Mouse (Mus musculus): ENCODE data around the gene Pou3f1. TPM values are rescaled to one million over a fixed set of nuclear protein-coding genes. Genes with fewer than 3 reads are reported as not detected.
A peak's percentile ranks its signal among the peaks of the same experiment; 100 is the strongest.

Gene Pou3f1
- polyA plus RNA-seq, 1 experiment from 2014 or later: 17.1 TPM

DNA sequence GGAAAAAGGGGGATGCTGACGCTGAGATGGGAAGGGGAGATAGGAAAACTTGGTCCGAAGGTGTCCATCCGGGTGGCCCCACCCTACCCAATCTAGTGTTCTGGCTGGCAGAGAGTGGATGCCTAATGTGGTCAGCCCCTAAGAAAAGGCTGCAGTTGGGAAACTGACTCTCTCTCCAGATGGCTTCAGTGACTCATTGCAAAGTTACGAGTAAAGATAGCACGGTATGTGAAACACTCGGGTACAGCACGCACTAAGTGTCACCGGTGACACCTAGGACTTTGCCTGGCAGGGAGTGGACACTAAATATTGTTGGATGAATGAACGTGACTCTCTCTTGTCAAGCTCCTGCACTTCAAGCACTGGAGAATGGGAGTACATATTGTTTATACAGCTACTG lies 12.7 kb upstream of the Pou3f1 start:
- Histone ChIP-seq H3K27me3 (ENCODE audit: control insufficient read depth, insufficient read depth, low read length) (0 out of 2 replicates have a peak, but pooled peaks cover 3% of the 10 kb centered on the region), H3K4me3 (ENCODE audit: low read depth, low read length) (no peak overlapping the region), H3K9me3 (ENCODE audit: control insufficient read depth, low read length) (no peaks in the 10 kb centered on the region), H3K27ac (ENCODE audit: low read depth, low read length) (no peak overlapping the region), H3K4me2 (ENCODE audit: low read depth) (no peak overlapping the region), H3K9ac (ENCODE audit: low read length) (no peak overlapping the region), H3K36me3 (ENCODE audit: control insufficient read depth, insufficient read depth, low read length) (no peaks in the 10 kb centered on the region), H3K4me1 (ENCODE audit: control insufficient read depth, insufficient read depth, low read length) (peaks cover 2% of the 10 kb centered on the region; the same call in 1 of the 2 replicates)
- DNase-seq (ENCODE audit: low spot score) (no peak), ATAC-seq (ENCODE audit: insufficient read depth, low FRiP score, low TSS enrichment) (no peak)
- 91% methylated on average over 9 of the region's 9 CpGs for WGBS

- WGBS: 23% methylated on average over 3 of the region's 3 CpGs
- Histone ChIP-seq H3K4me1 (ENCODE audit: control insufficient read depth, insufficient read depth, low read length) (no peaks in the 10 kb centered on the region), H3K27ac (ENCODE audit: low read depth, low read length) (no peak overlapping the region), H3K4me3 (ENCODE audit: low read depth, low read length) (no peak overlapping the region), H3K4me2 (ENCODE audit: low read depth) (no peak overlapping the region), H3K36me3 (ENCODE audit: control insufficient read depth, insufficient read depth, low read length) (no peaks in the 10 kb centered on the region), H3K9me3 (ENCODE audit: control insufficient read depth, low read length) (no peaks in the 10 kb centered on the region), H3K27me3 (ENCODE audit: control insufficient read depth, insufficient read depth, low read length) (0 out of 2 replicates have a peak, but pooled peaks cover 6% of the 10 kb centered on the region), H3K9ac (ENCODE audit: low read length) (no peak overlapping the region)
- DNase-seq (ENCODE audit: low spot score): no peak
- no peak for ATAC-seq (ENCODE audit: insufficient read depth, low FRiP score, low TSS enrichment)
These were observed 11.6 kb upstream of the Pou3f1 start for GRCm38 (mm10) chr4:124644974-124645433.

- no peak overlapping the region for H3K9ac ChIP-seq (ENCODE audit: low read length)
- H3K4me2 ChIP-seq (ENCODE audit: low read depth): no peak overlapping the region
- WGBS: 19% methylated on average over 8 of the region's 8 CpGs
- no peak for DNase-seq (ENCODE audit: low spot score)
- H3K27ac ChIP-seq (ENCODE audit: low read depth, low read length): no peak overlapping the region
- H3K9me3 ChIP-seq (ENCODE audit: control insufficient read depth, low read length): no peaks in the 10 kb centered on the region
- no peak for ATAC-seq (ENCODE audit: insufficient read depth, low FRiP score, low TSS enrichment)
- no peaks in the 10 kb centered on the region for H3K36me3 ChIP-seq (ENCODE audit: control insufficient read depth, insufficient read depth, low read length)
- no peaks in the 10 kb centered on the region for H3K4me1 ChIP-seq (ENCODE audit: control insufficient read depth, insufficient read depth, low read length)
- no peak overlapping the region for H3K4me3 ChIP-seq (ENCODE audit: low read depth, low read length)
- H3K27me3 ChIP-seq (ENCODE audit: control insufficient read depth, insufficient read depth, low read length): 0 out of 2 replicates have a peak, but pooled peaks cover 3% of the 10 kb centered on the region
These were observed 10.0 kb upstream of the Pou3f1 start for GRCm38 (mm10) chr4:124646591-124646990.

DNA sequence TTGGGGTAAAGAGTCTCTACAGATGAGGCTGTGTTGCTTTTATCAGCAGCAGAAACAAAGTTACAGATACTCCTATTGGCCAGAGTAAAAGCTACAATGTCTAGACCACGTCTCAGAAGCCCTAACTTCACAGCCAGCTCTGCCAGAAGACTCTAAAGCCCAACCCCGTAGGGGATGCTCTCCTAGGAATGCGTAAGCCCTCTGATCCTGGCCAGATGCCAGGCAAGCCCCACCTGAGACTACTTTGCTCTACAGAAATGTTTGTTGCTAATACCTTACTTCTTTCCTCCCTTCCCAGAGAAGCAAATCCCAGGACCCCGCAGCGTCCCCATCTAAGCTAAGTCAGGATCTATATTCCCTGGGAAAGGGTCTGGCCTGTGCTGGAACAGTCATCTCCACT lies 8.7 kb upstream of the Pou3f1 start:
- no peak for ATAC-seq (ENCODE audit: insufficient read depth, low FRiP score, low TSS enrichment)
- Histone ChIP-seq H3K9ac (ENCODE audit: low read length) (no peak overlapping the region), H3K36me3 (ENCODE audit: control insufficient read depth, insufficient read depth, low read length) (no peaks in the 10 kb centered on the region), H3K27me3 (ENCODE audit: control insufficient read depth, insufficient read depth, low read length) (0 out of 2 replicates have a peak, but pooled peaks cover 3% of the 10 kb centered on the region), H3K4me2 (ENCODE audit: low read depth) (no peak overlapping the region), H3K27ac (ENCODE audit: low read depth, low read length) (no peak overlapping the region), H3K4me1 (ENCODE audit: control insufficient read depth, insufficient read depth, low read length) (peaks cover 8% of the 10 kb centered on the region), H3K4me3 (ENCODE audit: low read depth, low read length) (no peak overlapping the region), H3K9me3 (ENCODE audit: control insufficient read depth, low read length) (no peaks in the 10 kb centered on the region)
- no peak for DNase-seq (ENCODE audit: low spot score)
- 48% methylated on average over 5 of the region's 5 CpGs for WGBS

- Histone ChIP-seq H3K36me3 (ENCODE audit: control insufficient read depth, insufficient read depth, low read length) (no peaks in the 10 kb centered on the region), H3K27ac (ENCODE audit: low read depth, low read length) (0 out of 2 replicates have a peak overlapping the region, but pooled peaks have one; percentile 8), H3K9me3 (ENCODE audit: control insufficient read depth, low read length) (no peaks in the 10 kb centered on the region), H3K4me3 (ENCODE audit: low read depth, low read length) (no peak overlapping the region), H3K4me1 (ENCODE audit: control insufficient read depth, insufficient read depth, low read length) (peaks cover 20% of the 10 kb centered on the region), H3K27me3 (ENCODE audit: control insufficient read depth, insufficient read depth, low read length) (peaks cover 40% of the 10 kb centered on the region), H3K4me2 (ENCODE audit: low read depth) (peak overlapping the region; percentile 26; the same call in 1 of the 2 replicates), H3K9ac (ENCODE audit: low read length) (no peak overlapping the region)
- 3% methylated on average over 9 of the region's 9 CpGs for WGBS
- peak; percentile 45; the same call in 1 of the 2 replicates for ATAC-seq (ENCODE audit: insufficient read depth, low FRiP score, low TSS enrichment)
- DNase-seq (ENCODE audit: low spot score): peak; percentile 73
These were observed 3.7 kb upstream of the Pou3f1 start for GRCm38 (mm10) chr4:124652886-124653285.

GRCm38 (mm10) chr4:124656854-124657650 lies 445 bp downstream of the Pou3f1 start:
- H3K4me2 ChIP-seq (ENCODE audit: low read depth): peak overlapping the region; percentile 87
- H3K4me1 ChIP-seq (ENCODE audit: control insufficient read depth, insufficient read depth, low read length): peaks cover 27% of the 10 kb centered on the region
- peak overlapping the region; percentile 46 for H3K9ac ChIP-seq (ENCODE audit: low read length)
- H3K9me3 ChIP-seq (ENCODE audit: control insufficient read depth, low read length): no peaks in the 10 kb centered on the region
- peak overlapping the region; percentile 56 for H3K4me3 ChIP-seq (ENCODE audit: low read depth, low read length)
- WGBS: under 1% methylated on average over 63 of the region's 92 CpGs
- peak; percentile 85 for ATAC-seq (ENCODE audit: insufficient read depth, low FRiP score, low TSS enrichment)
- DNase-seq (ENCODE audit: low spot score): peak; percentile 93
- H3K27ac ChIP-seq (ENCODE audit: low read depth, low read length): 0 out of 2 replicates have a peak overlapping the region, but pooled peaks have one; percentile 42
- no peaks in the 10 kb centered on the region for H3K36me3 ChIP-seq (ENCODE audit: control insufficient read depth, insufficient read depth, low read length)
- H3K27me3 ChIP-seq (ENCODE audit: control insufficient read depth, insufficient read depth, low read length): peaks cover 75% of the 10 kb centered on the region

DNA sequence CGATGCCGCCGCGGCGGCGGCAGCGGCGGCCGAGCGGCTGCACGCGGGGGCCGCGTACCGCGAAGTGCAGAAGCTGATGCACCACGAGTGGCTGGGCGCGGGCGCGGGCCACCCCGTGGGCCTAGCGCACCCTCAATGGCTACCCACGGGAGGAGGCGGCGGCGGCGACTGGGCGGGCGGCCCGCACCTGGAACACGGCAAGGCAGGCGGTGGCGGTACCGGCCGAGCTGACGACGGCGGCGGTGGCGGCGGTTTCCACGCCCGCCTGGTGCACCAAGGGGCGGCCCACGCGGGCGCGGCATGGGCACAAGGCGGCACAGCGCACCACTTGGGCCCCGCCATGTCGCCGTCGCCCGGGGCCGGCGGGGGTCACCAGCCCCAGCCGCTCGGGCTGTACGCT lies 1.2 kb downstream of the Pou3f1 start:
- peak overlapping the region; percentile 87 for H3K4me2 ChIP-seq (ENCODE audit: low read depth)
- no peaks in the 10 kb centered on the region for H3K9me3 ChIP-seq (ENCODE audit: control insufficient read depth, low read length)
- H3K27ac ChIP-seq (ENCODE audit: low read depth, low read length): peak overlapping the region; percentile 42; the same call in 1 of the 2 replicates
- DNase-seq (ENCODE audit: low spot score) (no peak), ATAC-seq (ENCODE audit: insufficient read depth, low FRiP score, low TSS enrichment) (peak; percentile 7; the same call in 1 of the 2 replicates)
- peaks cover 82% of the 10 kb centered on the region for H3K27me3 ChIP-seq (ENCODE audit: control insufficient read depth, insufficient read depth, low read length)
- H3K9ac ChIP-seq (ENCODE audit: low read length): peak overlapping the region; percentile 52
- under 1% methylated on average over 47 of the region's 61 CpGs for WGBS
- H3K4me1 ChIP-seq (ENCODE audit: control insufficient read depth, insufficient read depth, low read length): peaks cover 20% of the 10 kb centered on the region
- H3K36me3 ChIP-seq (ENCODE audit: control insufficient read depth, insufficient read depth, low read length): no peaks in the 10 kb centered on the region
- peak overlapping the region; percentile 56 for H3K4me3 ChIP-seq (ENCODE audit: low read depth, low read length)

DNA sequence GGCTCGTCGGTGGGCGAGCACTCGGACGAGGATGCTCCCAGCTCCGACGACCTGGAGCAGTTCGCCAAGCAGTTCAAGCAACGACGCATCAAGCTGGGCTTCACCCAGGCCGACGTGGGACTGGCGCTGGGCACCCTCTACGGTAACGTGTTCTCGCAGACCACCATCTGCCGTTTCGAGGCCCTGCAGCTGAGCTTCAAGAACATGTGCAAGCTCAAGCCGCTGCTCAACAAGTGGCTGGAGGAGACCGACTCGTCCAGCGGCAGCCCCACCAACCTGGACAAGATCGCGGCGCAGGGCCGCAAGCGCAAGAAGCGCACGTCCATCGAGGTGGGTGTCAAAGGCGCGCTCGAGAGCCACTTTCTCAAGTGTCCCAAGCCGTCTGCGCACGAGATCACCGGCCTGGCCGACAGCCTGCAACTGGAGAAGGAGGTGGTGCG lies 1.8 kb downstream of the Pou3f1 start:
- H3K4me2 ChIP-seq (ENCODE audit: low read depth): peak overlapping the region; percentile 87
- WGBS: under 1% methylated on average over 38 of the region's 39 CpGs
- ATAC-seq (ENCODE audit: insufficient read depth, low FRiP score, low TSS enrichment) (no peak), DNase-seq (ENCODE audit: low spot score) (peak; percentile 65)
- H3K27me3 ChIP-seq (ENCODE audit: control insufficient read depth, insufficient read depth, low read length): peaks cover 85% of the 10 kb centered on the region
- peak overlapping the region; percentile 52; the same call in 1 of the 2 replicates for H3K9ac ChIP-seq (ENCODE audit: low read length)
- H3K4me1 ChIP-seq (ENCODE audit: control insufficient read depth, insufficient read depth, low read length): peaks cover 14% of the 10 kb centered on the region
- H3K36me3 ChIP-seq (ENCODE audit: control insufficient read depth, insufficient read depth, low read length): no peaks in the 10 kb centered on the region
- no peaks in the 10 kb centered on the region for H3K9me3 ChIP-seq (ENCODE audit: control insufficient read depth, low read length)
- H3K4me3 ChIP-seq (ENCODE audit: low read depth, low read length): peak overlapping the region; percentile 56
- H3K27ac ChIP-seq (ENCODE audit: low read depth, low read length): peak overlapping the region; percentile 42; the same call in 1 of the 2 replicates
